Mouse (Mus musculus): ENCODE measurements around the gene Slc17a7.

Slc17a7 gene

DNA sequence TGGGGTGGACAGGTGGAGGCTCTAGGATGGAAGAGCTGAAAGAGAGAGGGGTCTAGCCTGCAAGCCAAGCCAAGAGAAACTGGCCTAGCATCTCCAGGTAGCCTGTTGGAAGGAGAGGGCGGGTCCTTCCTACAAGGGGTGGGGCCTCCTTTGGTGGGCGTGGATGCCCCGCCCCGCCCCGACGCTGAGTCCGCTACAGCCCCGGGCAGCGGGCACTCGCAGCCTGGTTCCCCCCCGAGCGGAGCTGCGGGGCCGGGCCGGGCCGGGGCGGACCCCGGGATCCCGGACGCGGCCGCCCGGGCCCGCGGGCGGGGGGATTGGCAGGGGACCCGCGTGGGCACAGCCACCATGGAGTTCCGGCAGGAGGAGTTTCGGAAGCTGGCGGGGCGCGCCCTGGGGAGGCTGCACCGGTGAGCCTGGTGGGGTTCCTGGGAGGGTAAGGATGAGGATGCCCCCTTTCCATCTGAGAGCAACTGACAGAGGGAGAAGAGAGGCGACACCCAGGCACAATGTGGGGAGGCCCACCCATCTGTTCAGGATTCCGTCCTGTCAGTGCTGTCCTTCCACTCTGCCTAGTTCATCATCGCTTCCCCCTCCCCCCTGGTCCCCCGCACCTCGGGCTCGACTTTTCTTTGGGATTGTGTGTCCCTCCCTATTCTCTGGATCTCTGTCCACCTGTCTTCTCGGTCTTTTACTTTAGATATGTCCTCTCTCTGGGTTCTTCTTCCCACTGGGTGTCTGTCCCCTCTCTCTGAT, at the start of gene Slc17a7:
TSS of gene Slc17a7 (plus strand) at position 215 of the 756 bp plus-strand sequence.
- peak; percentile 51 to 69 for DNase-seq (ENCODE audit: inconsistent age in 2 of 2, low spot score in 1 of 2)

DNA sequence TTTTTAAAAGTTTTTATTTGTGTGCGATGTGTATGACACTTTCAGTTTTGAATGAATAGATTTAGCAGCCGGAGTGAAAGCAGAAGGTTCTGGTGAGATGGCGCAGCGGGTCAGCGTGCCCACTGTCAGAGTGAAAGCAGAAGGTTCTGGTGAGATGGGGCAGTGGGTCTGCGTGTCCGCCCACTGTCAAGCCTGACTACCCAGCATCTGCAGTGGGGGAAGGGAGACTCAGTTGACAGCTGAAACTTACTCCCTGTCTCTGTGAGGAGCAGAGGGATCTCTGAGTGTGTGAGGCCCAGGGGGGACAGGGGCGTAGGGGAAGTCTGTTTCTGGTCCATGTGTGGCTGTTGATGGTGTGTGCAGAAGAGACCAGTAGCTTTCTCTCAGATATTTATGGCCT, 46.2 kb upstream of the Slc17a7 start:
- DNase-seq (ENCODE audit: inconsistent age in 2 of 2, low spot score in 1 of 2), result peak in 1 of 2 experiments; percentile 16

DNA sequence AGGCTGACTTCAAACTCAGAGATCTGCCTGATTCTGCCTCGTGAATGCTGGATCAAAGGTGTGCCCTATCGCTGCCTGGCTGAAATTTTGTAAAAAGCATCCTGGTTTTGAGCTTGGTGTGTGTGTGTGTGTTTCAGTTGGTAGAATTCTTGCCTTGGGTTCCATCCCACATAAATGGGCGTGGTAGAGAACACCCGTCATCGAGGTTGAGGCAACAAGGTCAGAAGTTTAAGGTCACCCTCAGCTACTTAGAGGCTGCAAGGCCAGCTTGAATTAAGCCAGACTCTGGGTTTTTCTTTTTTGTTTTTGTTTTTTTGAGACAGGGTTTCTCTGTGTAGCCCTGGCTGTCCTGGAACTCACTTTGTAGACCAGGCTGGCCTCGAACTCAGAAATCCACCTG, 45.4 kb upstream of the Slc17a7 start:
- peak; percentile 44 to 80 for DNase-seq (ENCODE audit: inconsistent age in 2 of 2, low spot score in 1 of 2)

DNA sequence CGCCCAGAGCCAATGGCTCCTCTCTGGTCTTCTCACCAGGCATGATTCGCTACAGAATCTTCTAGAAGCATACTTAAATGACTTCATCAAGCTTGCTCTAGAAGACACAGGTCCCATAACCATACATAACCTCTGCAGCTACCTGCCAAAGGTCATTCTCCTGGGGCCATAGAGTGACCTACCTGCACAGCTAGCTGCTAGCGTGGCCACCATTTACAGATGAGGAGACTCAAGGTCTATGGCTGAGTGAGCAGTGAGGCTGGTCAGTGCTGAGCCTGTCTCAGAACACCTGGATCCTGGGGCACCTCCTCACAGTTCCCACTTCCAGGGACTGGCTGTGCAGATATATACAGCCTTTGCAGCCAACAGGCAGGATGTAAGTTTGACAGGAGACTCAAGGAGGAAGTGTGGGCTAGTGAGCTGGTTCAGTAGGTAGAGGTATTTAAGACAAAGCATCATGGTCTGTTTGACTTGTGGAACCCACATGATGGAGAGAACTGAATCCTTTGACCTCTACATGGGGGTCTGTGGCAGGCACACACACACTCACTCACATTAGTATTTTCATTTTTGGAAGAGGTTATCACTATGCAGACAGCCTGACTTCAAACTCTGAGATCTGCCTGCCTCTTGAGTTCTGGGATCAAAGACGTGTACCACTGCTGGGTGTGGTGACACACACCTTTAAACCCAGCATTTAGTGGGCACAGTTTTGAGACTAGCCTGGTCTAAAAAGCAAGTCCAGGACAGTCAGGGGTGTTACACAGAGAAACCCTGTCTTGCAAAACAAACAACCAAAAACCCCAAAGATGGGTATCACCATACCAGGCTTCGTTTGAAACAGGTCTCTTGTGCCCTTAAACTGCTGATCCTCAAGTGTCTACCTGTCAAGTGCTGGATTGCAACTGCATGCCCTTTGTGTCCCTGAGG, 43.7 kb upstream of the Slc17a7 start:
- DNase-seq (ENCODE audit: inconsistent age in 2 of 2, low spot score in 1 of 2), result peak; percentile 11 to 42

DNA sequence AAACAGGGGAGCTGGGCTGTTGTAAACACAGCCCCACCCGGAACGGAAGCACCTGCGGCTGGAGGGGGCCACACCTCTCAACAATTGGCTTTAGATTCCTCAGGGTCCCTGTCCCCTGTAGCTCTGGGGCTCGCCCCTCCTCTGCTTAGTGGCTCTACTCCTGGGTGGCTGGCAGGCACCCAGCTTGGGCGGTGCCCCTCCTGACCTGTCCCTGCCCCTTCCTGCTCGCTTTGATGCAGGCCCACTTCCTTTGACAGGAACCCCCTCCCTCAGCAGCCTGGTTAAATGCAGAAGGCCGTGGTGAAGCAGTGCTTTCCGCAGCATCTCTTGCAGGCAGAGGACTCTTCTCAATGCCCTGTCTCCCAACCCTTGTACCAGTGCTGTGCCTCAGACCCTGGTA, 42.3 kb upstream of the Slc17a7 start:
- peak; percentile 57 to 73 for DNase-seq (ENCODE audit: inconsistent age in 2 of 2, low spot score in 1 of 2)

DNA sequence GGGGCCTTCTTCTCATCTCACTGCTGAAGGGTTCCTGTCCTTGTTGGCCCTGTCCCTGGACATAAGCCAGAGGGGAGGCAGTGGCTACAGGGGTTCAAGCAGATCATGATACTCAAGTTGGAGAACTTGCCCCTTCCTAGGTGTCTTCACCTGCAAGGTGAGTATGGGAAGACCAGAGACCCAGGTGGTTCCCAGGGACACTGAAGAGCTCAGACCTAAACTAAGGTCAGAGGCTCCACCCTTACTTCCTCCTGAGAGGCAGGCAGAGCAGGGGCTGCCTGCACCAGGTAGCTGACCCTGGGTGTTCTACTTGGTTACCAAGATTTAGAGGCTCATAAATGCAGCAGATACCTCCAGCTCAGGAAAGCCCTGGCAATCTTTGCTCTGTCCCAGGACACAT, 41.8 kb upstream of the Slc17a7 start:
- DNase-seq (ENCODE audit: inconsistent age in 2 of 2, low spot score in 1 of 2), result peak; percentile 26 to 39

DNA sequence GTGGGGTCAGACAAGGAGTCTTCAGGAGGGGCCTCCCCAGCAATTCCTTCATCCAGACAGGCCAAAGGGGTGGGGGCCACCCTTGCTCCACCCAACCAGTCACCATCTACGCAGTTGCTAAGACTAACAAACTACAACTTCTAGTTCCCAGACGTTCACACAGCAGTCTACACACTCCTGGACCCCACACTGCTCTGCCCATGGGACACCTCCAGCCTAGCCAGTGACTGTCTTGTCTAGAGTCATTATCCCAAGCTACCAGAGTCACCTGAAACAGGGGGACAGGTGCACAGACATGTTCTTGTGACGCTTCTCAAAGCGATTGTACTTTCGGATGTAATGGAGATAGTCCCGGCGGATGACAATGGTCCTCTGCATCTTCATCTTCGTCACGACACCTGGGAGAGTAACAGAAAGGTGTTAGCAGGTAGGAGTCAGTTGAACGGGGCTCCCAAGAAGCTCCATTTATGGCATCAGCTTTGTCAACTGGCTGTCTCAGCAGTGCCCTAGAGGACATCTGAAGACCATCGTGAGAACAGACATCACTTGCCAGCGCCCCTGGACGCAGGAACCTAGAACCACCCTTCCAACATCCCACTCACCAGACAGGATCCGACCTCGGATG, 41.1 kb upstream of the Slc17a7 start:
- DNase-seq (ENCODE audit: inconsistent age in 2 of 2, low spot score in 1 of 2), result peak; percentile 31 to 71

DNA sequence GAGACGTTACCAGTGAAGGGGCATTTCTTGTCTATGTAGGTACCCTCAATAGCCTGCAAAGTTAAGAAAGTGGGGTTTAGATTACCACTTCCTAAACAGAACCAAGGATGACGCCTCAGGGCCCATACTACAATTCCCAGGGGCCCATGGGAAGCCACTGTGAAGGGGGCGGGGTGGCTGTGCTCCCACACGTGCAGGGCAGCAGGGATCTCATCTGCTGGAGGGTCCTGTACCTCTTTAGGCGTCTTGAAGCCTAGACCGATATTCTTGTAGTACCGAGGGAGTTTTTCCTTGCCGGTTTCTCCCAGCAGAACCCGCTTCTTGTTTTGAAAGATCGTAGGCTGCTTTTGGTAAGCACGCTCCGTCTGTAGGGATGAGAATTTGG, 40.6 kb upstream of the Slc17a7 start:
- DNase-seq (ENCODE audit: inconsistent age in 2 of 2, low spot score in 1 of 2), result peak in 1 of 2 experiments; percentile 53

DNA sequence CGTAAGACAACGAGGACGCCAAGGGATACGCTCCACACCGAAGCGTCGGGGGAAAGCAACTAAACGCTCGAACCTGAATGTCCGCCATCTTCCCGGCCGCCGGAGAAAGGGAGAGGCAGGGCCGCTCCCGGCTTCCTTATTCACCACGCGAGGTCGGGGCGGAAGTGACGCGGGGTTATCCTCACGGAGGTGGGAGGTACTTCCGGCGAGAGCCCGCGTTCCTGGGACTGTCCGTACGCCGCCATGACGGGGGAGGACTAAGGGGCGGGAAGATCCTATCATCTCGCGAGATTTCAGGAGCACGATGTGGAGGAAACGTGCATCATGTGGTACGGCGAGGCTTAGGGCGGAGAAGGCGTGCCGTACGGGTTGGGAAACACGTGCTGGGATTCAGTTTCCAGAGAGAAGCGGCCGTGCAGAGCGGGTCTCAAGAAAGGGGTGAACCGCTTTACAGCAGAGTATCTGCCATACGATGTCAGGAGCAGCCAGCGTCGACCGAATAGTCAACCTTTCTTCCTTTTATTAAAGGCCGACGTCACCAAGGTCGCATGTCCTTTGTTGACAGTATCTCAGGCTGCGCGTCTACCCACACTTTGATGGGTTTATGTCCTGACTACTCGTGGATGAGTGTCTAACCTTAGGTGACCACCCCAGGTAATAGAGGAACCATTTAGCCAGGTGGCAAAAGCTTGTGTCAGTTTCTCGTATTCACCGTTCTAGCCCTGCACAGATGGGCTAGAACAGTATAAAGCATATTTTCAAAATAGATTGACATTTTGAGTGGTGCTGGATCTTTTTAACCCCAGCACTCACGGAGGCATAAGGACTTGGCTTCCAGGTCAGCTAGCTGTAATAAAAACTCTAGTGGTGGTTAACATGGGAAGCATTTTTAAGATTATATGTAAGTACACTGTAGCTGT, 39.3 kb upstream of the Slc17a7 start, which contains the start of gene Rps11:
TSS of gene Rps11 (minus strand) at position 216 of the 920 bp plus-strand sequence.
- peak; percentile 99 for DNase-seq (ENCODE audit: inconsistent age in 2 of 2, low spot score in 1 of 2)

DNA sequence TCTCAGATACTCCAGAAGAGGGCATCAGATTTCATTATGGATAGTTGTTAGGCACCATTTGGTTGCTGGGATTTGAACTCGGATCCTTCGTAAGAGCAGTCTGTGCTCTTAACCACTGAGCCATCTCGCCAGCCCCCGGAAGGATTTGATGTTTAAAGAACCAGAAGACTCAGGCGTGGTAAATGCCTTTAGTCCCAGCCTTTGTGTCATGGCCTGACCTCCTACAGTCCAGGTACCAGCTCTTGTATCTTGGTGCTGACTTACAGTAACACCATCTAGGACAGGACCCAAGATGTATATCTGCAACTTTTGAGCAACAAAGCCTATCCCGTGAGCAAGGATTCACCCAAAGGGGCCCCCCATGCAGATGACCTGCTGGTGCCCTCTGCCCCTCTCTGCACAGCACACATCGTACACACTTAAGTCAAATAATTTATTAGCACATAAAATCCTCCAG, 38.6 kb upstream of the Slc17a7 start:
- DNase-seq (ENCODE audit: inconsistent age in 2 of 2, low spot score in 1 of 2), result peak; percentile 25 to 76

DNA sequence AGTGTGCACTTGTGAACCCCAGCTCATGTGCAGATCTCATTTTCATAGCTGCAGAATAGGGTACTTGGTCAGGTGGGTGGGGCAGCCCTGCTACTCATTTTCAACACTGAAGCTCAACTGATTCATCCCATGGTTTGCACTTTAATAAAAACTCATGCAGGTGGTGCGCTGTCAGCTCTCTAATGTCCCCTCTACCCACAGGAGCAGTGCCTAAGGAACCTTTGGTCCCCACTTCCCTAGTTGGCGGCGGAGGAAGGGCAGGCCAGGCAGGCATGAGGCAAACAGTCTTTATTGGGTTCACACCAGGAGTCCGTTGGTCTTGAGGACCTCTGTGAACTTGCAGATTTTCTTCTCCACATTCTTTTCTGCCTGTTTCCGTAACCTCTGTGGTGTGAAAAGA, 38.1 kb upstream of the Slc17a7 start:
- DNase-seq (ENCODE audit: inconsistent age in 2 of 2, low spot score in 1 of 2), result peak in 1 of 2 experiments; percentile 57

DNA sequence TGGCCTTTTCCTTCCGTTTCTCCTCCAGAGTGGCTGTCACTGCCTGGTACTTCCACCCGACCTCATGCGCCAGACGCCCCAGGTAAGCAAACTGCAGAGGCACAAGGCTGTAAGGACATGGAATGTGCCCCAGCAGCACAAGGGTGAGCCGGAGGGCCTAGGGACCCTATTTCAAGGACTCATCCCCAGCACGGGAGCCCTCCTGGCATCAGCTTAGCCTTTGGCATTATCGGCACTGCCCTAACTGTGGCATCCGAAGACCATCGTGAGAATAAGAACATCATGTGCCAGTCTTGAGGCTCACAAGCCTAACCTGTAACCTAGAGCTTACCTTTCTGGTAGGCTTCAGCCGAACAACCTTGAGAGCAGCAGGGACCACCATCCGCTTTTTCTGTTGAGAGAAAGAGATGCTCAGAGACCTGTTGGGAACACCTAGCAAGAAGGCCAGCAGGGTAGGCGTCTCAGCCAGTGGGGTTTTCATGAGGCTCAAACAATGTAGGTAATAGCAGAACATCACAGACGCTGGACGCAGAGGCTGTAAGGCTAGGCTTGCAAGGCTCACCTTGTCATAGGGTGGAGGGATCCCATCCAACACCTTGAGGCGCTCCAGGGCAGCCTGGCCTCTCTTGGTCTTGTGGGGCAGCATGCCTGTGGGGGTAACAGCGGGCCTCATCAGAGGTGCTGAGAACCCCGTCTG, 37.5 kb upstream of the Slc17a7 start:
- peak; percentile 28 to 62 for DNase-seq (ENCODE audit: inconsistent age in 2 of 2, low spot score in 1 of 2)

DNA sequence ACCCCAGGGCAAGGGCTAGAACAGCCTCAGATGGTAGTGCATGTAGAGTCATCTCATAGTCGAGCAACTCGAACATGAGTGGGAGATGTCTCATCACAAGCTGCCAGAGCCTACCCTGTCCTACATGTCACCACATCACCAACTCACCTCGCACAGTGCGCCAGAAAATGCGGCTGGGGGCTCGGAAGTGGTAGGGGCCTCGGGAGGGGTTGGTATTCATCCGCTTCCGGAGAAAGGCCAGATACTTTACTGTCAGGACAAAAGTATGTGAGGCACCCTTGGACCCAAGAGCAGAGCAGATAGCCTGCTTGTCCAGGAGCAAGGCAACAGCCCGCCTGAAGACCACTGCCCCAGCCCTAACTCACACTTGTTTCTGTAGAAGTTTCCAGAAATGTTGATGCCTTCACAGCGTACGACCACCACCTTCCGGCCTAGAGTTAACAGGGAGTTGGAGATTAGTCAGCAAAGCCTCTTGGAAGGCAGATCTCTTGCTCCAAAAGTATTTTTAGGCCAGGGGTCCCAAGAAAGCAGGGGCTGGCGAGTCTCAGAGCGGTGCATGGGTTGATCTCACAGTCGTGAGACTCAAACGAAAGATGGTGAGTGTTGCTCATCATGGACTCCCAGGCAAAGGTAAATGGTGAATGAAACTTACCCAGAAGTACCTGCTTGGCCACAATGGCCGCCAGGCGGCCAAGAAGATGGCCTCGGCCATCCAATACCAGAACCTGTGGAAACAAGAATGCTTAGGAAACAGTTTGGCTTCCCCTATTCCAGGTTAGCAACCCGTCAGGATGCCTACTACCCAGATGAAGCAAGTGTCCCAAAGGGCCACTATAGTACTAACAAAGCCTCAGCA, 36.7 kb upstream of the Slc17a7 start:
- peak; percentile 43 to 70 for DNase-seq (ENCODE audit: inconsistent age in 2 of 2, low spot score in 1 of 2)

DNA sequence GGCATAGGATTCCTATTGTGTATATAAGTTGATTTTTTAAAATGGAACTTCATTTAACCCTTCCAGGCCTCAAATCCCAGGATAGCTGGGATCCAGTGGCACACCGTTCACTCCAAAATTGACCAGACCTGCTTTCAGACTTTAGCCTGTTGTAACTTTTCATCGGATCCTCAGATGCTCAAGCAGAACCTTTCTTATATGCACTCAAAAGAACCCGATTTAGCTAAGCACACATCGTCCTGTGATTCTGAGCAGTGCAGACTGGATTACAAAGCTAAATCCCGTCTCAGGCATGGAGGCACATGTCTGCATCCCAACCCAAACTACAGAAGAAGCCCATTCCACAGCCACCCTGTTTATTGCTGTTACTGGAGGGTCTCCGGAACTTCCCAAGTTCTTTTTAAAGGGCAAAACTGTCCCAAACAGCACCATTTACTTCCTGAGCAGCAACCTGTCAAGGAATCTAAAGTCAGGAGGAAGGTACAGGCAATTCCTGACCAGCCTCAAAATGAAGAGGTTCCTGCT, 36.0 kb upstream of the Slc17a7 start:
- DNase-seq (ENCODE audit: inconsistent age in 2 of 2, low spot score in 1 of 2), result peak; percentile 11 to 64

DNA sequence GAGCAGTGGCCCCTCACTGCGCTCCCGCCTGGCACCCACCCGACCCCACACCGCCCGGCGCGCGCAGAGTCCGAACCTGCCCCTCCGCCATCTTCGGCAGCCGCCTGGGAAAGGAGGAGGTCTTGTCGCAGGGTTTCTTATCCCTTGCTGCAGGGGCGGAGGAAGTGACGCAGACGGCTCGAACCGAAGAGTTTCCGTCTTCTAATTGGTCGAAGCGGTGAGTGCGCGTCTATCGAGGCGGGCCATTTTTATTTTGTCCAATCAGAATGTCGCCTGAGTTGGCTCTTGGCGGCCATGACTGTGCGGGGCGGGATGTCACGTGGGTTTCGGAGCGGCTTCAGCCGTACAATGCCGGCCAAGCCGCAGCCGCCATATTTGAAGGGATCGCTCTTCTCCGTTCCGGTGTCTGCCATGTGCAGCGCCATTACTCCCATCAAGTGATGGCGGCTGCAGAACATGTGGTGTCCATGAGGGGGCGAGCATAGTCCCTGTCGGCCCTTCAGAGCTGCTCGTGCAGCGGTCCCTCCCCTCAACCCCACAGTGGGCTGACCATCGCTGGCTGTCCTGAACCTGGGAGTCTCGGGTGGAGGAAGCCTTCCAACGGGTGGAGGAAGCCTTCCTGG, 35.0 kb upstream of the Slc17a7 start, which contains the start of gene Rpl13a:
TSS of gene Rpl13a (minus strand) at position 138 of the 623 bp plus-strand sequence.
- DNase-seq (ENCODE audit: inconsistent age in 2 of 2, low spot score in 1 of 2), result peak; percentile 99

DNA sequence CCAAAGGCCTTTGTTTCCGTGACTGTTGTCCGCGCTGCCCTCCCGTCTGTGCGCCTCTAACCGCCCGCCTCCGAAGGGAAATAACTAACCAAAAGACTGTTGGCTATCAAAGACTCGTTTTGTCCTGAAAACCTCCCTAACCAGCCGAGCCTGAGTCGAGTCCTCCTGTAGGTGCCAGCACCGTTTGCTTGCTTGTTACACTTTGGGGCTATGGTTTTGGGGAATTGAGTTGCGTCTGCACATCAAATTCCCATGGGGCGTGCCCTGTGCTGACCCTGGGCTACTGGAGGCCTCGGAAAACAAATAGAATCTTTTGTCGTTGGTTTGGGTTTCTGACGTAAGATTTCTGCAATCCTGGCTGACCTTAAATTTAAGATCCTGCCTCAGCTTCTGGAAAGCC, 34.4 kb upstream of the Slc17a7 start:
- no peak for DNase-seq (ENCODE audit: inconsistent age in 2 of 2, low spot score in 1 of 2)

DNA sequence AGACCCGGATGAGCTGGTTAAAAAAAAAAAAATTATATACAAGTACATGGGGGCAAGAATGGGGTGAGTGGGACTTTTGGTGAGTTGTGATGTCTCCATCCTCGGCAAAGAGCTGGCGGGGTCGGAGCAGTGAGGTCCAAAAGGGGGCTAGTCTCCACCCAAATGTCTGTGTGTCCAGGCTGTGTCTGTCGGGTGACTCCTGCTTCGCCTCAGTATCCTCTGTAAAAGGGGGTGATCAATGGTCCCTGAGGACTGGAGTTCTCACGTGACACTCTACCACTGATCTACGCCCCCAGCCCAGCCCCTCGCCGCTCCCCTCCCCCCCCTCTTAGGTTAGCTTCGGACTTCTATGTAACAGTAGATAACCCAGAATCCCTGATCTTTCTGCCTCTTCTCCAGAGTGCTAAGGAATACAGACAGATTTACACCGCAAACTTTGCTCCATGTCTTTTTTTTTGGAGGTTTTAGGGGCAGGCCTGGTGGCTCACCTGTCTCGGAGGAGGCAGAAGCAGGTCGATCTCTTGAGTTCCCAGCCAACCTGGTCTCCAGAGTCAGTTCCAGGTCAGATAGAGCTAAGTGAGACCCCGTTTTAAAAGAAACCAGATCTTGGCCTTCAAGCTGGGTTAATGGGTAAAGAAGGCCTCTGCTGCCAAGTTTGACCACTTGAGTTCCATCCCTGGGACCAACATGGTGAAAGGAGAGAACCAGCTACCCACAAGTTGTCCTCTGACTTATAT, 33.8 kb upstream of the Slc17a7 start:
- DNase-seq (ENCODE audit: inconsistent age in 2 of 2, low spot score in 1 of 2), result peak; percentile 26 to 43
